Mouse (Mus musculus) megakaryocyte, embryonic 14.5 days (primary cell): ENCODE measurements around the gene 4930568D16Rik. TPM values are rescaled to one million over a fixed set of nuclear protein-coding genes. Genes with fewer than 3 reads are reported as not detected.

Experiments used
- H3K27me3 ChIP-seq: replicated peaks from 2 replicates; pipeline ENCODE3; 2012; ENCODE audit warnings: inconsistent platforms
- H3K36me3 ChIP-seq: replicated peaks from 2 replicates; pipeline ENCODE3; 2012; ENCODE audit warnings: low read length, inconsistent platforms, mixed read lengths
- H3K4me1 ChIP-seq: 2 replicates; pipeline ENCODE4 v1.6.1; 2012; ENCODE audit warnings: inconsistent platforms
- H3K4me3 ChIP-seq: replicated peaks from 2 replicates; pipeline ENCODE3; 2012; ENCODE audit warnings: moderate library complexity, mild to moderate bottlenecking, inconsistent platforms
- H3K9me3 ChIP-seq: 2 replicates; pipeline ENCODE4 v1.6.1; 2012; ENCODE audit warnings: inconsistent platforms
- FLI1 ChIP-seq: IDR thresholded peaks from 2 replicates; pipeline ENCODE4 v1.6.1; 2012; ENCODE audit warnings: low read length, inconsistent platforms, mixed read lengths
- GATA1 ChIP-seq: IDR thresholded peaks from 3 replicates; pipeline ENCODE4 v1.6.1; 2012; ENCODE audit warnings: mixed read lengths, low read length, inconsistent platforms, borderline replicate concordance
- polyA plus RNA-seq: library from polyadenylated mRNA; stranded (reverse); fragments of >175 nt; gene quantifications from 2 replicates; pipeline ENCODE4 v1.2.3, GENCODE M21; 2012; ENCODE audit warnings: low replicate concordance; ENCODE audit not compliant: insufficient read depth

The 4930568D16Rik gene
- polyA plus RNA-seq, 1 experiment = not detected

DNA sequence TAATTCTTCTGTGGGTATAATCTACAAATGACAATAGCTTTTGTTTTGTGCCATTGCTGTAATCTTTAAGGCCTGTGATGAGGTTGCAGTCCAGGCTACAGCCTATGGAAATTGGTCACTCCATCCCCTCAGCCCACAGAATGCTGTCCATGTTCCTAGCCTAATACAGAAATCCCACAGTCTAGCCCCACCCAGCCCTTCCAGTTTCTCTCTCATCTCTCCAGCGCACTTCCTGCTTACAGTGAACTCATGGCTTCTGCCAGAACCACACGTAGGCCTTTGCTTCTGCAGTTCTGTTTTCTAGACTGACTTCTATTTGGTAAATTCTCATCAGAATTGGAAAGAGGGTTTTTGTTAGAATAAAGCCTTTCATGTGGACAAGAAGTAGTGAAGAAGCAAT is 21.5 kb downstream of the 4930568D16Rik start:
- TF ChIP-seq GATA1 (no peak), FLI1 (no peak)
- H3K9me3 ChIP-seq = no peaks in the 10 kb centered on the region
- H3K4me3 ChIP-seq = peak overlapping the region; percentile 14
- H3K4me1 ChIP-seq = peaks cover 64% of the 10 kb centered on the region
- peaks cover 2% of the 10 kb centered on the region for H3K27me3 ChIP-seq
- H3K36me3 ChIP-seq = no peaks in the 10 kb centered on the region

DNA sequence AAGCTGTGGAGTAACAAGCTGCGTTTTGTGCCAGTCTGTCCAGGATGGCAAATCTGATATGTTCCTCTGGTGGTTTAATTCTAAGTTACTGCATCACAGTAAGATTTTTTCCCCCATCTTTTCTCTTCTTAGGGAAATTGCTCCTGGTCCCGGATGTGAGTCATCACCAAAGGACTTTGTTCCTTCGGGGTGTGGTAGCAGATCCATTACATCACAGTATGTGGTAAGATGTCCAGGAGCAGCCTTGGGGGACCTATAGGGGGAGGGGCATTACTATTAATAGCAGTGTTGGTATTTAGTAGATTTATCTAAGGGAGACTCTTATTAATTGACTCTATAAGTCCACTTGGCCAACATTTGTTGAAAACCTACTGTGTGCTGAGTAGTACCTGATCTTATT is 24.9 kb downstream of the 4930568D16Rik start:
- H3K36me3 ChIP-seq = no peaks in the 10 kb centered on the region
- no peaks in the 10 kb centered on the region for H3K27me3 ChIP-seq
- H3K4me1 ChIP-seq = peaks cover 51% of the 10 kb centered on the region
- H3K4me3 ChIP-seq = no peak overlapping the region
- H3K9me3 ChIP-seq = no peaks in the 10 kb centered on the region
- TF ChIP-seq GATA1 = no peak
- TF ChIP-seq FLI1 = no peak

DNA sequence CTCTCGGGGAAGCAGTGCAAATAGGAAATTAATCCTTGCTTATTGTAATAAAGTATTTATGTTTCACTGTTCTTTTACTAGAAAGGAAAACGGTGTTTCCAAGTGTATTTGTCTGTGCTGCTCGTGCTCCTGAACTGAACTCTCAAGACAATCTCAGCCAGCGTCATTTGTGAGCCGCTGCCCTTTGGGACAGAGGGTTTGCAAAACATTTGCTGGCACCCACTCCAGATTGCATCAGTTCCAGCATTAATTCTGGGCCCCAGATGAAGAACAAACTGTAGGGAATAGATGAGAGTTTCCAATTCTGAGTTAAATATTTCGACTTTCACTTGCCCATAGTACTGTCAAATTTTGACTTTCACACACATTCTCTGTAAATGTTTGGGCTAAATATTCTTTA is 28.8 kb downstream of the 4930568D16Rik start:
- Histone ChIP-seq H3K4me3 (no peak overlapping the region), H3K4me1 (peaks cover 55% of the 10 kb centered on the region)
- TF ChIP-seq FLI1 (no peak), GATA1 (no peak)

DNA sequence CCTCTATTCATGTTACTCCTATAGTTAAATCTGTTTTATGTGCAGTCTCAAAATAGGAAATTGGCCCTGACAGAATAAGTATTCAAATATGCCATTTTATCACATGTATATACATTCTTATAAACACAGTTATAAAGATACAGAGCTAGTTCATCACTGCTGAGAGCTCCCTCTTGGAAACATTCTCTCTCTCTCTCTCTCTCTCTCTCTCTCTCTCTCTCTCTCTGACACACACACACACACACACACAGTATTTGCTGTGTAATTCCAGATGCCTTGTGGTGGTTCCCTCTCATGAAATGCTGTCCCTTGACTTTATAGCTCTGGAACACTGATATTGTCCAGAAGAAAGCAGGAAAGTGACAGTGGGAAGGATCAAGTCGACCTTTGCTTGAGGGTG is 29.5 kb downstream of the 4930568D16Rik start:
- peaks cover 2% of the 10 kb centered on the region for H3K36me3 ChIP-seq
- H3K27me3 ChIP-seq = no peaks in the 10 kb centered on the region
- H3K4me3 ChIP-seq = no peak overlapping the region
- TF ChIP-seq GATA1 (no peak), FLI1 (no peak)
- no peaks in the 10 kb centered on the region for H3K9me3 ChIP-seq
- peaks cover 55% of the 10 kb centered on the region for H3K4me1 ChIP-seq

More for the DNA sequence above, 28.8 kb downstream of the 4930568D16Rik start:
- Histone ChIP-seq H3K36me3 (peaks cover 2% of the 10 kb centered on the region), H3K27me3 (no peaks in the 10 kb centered on the region), H3K9me3 (no peaks in the 10 kb centered on the region)

DNA sequence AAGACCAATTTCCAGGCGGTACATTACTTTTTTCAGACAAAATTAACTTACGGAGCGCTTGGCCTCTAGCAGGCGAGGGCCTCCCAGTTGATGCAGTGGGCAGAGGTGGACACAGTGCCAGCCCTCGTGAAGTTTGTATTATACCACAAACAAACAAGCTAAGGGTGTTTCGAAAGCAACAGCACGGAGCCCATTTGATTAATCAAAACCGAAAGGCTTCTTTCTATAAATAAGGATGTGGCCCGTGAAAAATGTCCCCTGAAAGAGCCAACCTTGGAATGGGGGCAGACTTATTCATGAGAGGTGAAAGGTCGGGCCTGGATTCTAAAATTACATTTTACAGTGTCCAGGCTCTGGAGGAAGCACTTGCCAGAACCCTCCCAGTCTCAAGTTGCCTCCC is 30.1 kb downstream of the 4930568D16Rik start:
- no peak for TF ChIP-seq GATA1
- no peak for TF ChIP-seq FLI1
- H3K4me1 ChIP-seq = peaks cover 56% of the 10 kb centered on the region
- H3K4me3 ChIP-seq = peak overlapping the region; percentile 92
- peaks cover 8% of the 10 kb centered on the region for H3K36me3 ChIP-seq
- no peaks in the 10 kb centered on the region for H3K9me3 ChIP-seq
- H3K27me3 ChIP-seq = no peaks in the 10 kb centered on the region

DNA sequence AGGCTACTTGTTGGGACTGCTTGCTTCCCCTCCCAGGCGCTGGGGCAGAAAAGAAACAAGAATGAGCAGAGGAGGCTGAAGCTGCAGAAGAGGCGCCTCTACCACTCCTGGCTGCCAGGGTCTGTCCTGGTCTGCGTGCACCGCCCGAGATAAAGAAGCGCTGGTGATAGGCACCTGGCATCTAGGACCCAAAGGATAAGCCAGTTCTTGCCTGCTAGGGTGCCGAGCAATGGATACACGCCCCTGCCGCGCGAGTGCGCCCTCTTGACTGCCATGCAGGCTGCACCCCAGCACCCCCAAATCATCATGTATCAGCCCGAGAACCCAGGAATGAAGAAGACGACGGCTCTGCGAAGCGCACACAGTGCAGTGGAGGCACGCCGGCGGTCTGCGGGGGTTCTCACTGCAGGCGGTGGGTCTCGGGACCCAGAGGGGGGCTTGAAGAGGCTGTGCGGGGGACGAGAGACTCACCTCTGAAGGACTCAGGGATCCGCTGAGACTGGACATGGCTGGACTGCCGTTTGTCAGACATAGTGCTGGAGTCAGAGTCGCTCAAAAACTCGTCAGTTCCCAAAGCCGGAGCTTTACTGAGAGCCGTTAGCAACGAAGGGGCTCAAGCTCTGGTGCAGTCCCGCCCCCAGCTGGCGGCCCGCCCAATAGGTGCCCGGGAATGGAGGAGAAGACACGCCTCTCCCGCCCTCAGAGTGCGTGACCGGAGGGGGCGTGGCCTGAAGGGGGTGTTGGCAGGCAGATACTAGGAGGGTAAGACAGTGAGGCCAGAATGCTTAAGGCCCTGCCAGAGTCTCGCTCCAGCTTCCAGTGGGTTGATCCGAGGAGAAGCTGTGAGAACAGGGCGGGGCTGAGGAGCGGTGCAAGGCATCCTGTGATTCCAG is 30.9 kb downstream of the 4930568D16Rik start, which contains the start of gene Stom:
Gene Stom (minus strand): TSS at position 589 of the 893 bp plus-strand sequence.
- no peak for TF ChIP-seq FLI1
- no peak for TF ChIP-seq GATA1
- H3K9me3 ChIP-seq = no peaks in the 10 kb centered on the region
- H3K36me3 ChIP-seq = peaks cover 16% of the 10 kb centered on the region
- no peaks in the 10 kb centered on the region for H3K27me3 ChIP-seq
- peaks cover 62% of the 10 kb centered on the region for H3K4me1 ChIP-seq
- H3K4me3 ChIP-seq = peak within 1 kb of the TSS; percentile 92

DNA sequence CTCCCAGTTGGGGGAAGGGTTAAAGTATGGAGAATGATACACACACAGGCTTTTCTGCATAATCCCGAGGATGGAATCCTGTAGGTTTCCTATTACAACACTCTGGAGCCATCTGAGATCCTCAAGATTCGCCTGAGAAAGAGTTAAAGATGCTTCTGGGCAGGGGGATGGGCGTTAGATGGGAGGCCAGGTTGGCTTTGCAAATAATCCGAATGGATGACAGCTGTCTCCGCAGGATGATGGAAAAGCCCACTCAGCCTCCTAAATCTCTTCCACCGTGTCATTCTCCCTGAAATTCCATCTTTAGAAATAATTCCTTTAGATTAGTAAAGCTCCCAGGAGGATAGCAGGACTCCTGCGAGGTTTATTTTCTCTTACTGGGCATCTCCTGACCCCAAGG is 31.9 kb downstream of the 4930568D16Rik start:
- Histone ChIP-seq H3K4me1 (peaks cover 72% of the 10 kb centered on the region), H3K4me3 (peak overlapping the region; percentile 92), H3K36me3 (peaks cover 17% of the 10 kb centered on the region)

DNA sequence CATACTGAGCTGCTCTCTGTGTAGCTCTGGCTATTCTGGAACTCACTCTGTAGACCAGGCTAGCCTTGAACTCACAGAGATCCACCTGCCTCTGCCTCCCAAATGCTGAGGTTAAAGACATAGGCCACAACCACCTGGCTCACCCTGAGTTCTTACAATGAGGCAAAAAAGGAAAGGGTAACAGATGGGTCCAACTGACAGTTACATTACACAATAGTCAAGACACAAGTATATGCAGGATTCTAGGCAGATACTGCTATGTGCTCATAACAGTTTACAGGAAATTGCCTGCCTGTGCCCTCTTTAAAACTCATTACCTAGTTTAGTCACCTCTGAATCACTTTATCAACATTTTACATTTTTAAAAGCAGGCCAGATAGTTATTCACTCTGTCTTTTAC is 33.9 kb downstream of the 4930568D16Rik start:
- peaks cover 23% of the 10 kb centered on the region for H3K36me3 ChIP-seq
- H3K27me3 ChIP-seq = no peaks in the 10 kb centered on the region
- H3K4me1 ChIP-seq = peaks cover 84% of the 10 kb centered on the region
- TF ChIP-seq GATA1 (no peak), FLI1 (no peak)
- no peak overlapping the region for H3K4me3 ChIP-seq
- no peaks in the 10 kb centered on the region for H3K9me3 ChIP-seq

More for the DNA sequence above, 31.9 kb downstream of the 4930568D16Rik start:
- TF ChIP-seq FLI1 (no peak), GATA1 (no peak)
- Histone ChIP-seq H3K9me3 (no peaks in the 10 kb centered on the region), H3K27me3 (no peaks in the 10 kb centered on the region)

DNA sequence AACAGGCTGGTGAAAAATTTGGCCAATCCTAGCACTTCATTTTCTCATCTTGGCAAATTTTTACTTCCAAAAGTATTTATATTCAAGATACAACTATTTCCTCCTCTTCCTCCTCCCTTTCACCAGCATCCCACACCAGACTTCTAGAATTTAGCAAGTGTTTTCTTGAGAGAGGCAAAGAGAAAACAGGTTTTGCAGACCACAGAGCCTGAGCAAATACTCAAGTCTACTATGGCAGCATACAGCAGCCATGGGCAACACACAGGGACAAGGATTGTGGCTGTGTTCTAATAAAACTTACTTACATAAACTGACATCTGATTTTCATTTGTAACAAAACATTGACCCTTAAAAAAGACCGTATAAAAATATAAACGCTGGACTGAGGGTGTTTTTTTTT is 36.3 kb downstream of the 4930568D16Rik start:
- H3K27me3 ChIP-seq = no peaks in the 10 kb centered on the region
- no peak overlapping the region for H3K4me3 ChIP-seq
- H3K4me1 ChIP-seq = peaks cover 92% of the 10 kb centered on the region
- peaks cover 30% of the 10 kb centered on the region for H3K36me3 ChIP-seq
- no peaks in the 10 kb centered on the region for H3K9me3 ChIP-seq
- TF ChIP-seq FLI1 = no peak
- TF ChIP-seq GATA1 = no peak

DNA sequence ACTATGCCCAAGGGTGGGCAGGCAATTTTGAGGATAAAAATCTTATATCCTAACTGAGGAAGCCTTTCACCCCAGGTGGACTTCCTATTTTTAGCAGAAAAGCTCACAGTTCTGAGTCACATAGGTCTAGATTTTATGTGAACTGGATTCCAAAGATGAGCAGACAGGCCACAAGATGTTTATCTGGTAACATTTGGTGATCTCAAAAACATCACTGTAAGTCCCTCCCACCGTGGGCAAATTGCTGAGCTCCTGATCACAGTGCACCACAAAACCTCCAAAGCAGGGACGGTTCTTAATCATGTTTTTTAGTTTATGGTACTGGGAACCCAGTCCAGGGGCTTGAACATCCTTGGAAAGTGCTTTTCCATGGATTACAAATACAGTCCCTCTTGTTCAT is 38.5 kb downstream of the 4930568D16Rik start:
- Histone ChIP-seq H3K4me1 (peaks cover 93% of the 10 kb centered on the region), H3K9me3 (no peaks in the 10 kb centered on the region), H3K27me3 (no peaks in the 10 kb centered on the region), H3K36me3 (peaks cover 50% of the 10 kb centered on the region), H3K4me3 (no peak overlapping the region)
- TF ChIP-seq FLI1 (no peak), GATA1 (no peak)
